Mouse (Mus musculus) liver, postnatal 0 days (tissue): ENCODE measurements around the gene Foxn2.

Source experiments
- CTCF ChIP-seq: sonication (generic); IDR thresholded peaks from 2 replicates; pipeline ENCODE4 v1.5.1; 2016; ENCODE audit warnings: antibody characterized with exemption, low read depth
- EP300 ChIP-seq: IDR thresholded peaks from 2 replicates; pipeline ENCODE4 v1.6.1; 2016; ENCODE audit warnings: antibody characterized with exemption, low read depth, mild to moderate bottlenecking

DNA sequence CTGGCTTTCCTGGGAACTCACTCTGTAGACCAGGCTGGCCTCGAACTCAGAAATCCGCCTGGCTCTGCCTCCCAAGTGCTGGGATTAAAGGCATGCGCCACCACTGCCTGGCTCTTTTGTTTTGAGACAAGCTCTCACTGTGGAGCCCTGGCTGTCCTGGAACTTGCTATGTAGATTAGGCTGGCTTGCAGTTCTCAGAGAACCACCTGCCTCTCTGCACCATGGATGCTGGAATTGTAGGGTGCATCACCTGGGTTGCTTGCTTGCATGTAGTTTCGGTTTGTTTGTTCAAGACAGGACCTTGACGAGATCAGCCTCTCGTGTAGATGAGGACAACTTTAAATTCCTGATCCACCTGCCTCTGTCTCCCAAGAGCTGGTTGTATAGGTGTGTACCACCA lies 2.7 kb downstream of the Foxn2 start:
- TF ChIP-seq EP300: no peak
- no peak for TF ChIP-seq CTCF
